ENCODE assay signal across 10 mouse cellular contexts in genomic region chr15:84697611-84698011, GRCm38 (mm10). TPM values are rescaled to one million over a fixed set of nuclear protein-coding genes. Genes with fewer than 3 reads are reported as not detected.
DNase-seq lines count a peak whose midpoint lies in the region; TF ChIP-seq lines count a peak whose summit lies in the region.
"Had no signal": no experiment of that assay in that cellular context is flagged by ENCODE, and none has a peak within 500 bp of the region (broad histone marks: within the 10 kb centered on the region; RNA-seq: fewer than 3 reads in every experiment).

No protein-coding gene starts in this region.

- TF ChIP-seq POLR2A in lung, adult 2 months (IDR thresholded peaks at IDR 0.05; ENCODE audit: borderline replicate concordance, extremely low read depth, low read depth, low read length) = no peak

- 47% methylated on average over 11 of the region's 11 CpGs for WGBS in lung, adult 2 months

- no peak overlapping the region for H3K4me3 ChIP-seq in lung, adult 2 months (replicated peaks; ENCODE audit: extremely low read depth, low read depth, low read length)
- H3K4me3 ChIP-seq: heart, embryonic 13.5 days had no signal

- TF ChIP-seq CTCF in lung, adult 2 months (IDR thresholded peaks at IDR 0.05; ENCODE audit: insufficient read depth, low read length) = no peak

- DNase-seq in lung, adult 18-20 months = peak; percentile 27 to 32
- DNase-seq in lung, adult 2 months = no peak
- DNase-seq in cerebellum, postnatal 4 days (ENCODE audit: low spot score in 2 of 2) = peak; percentile 41 to 63
- DNase-seq in heart, adult 9 months (ENCODE audit: low spot score in 2 of 2) = peak; percentile 82 to 83
- peak; percentile 76 to 81 for DNase-seq in layer of hippocampus, postnatal 14 days (ENCODE audit: low spot score in 2 of 2)
- DNase-seq in right cerebral cortex, adult 18-20 months = peak; percentile 55
- DNase-seq in thymus, postnatal 36 days = no peak
- DNase-seq in spleen, adult 18-20 months = no peak

- peaks cover 3% of the 10 kb centered on the region for H3K4me1 ChIP-seq in lung, adult 2 months (ENCODE audit: control insufficient read depth, insufficient read depth, low read length)

RNA-seq across cellular contexts. Expression of gene Arhgap8, which starts 22.2 kb away (rescaled TPM):
- polyA plus RNA-seq in lung, adult 2 months (2012; rRNA removed) = 20.3 and 22.1 TPM in 2 replicates
- not detected for total RNA-seq in layer of hippocampus, postnatal 14 days (2021)
- total RNA-seq: MEL had no signal

RNA-seq across cellular contexts. Expression of gene Prr5, which starts 28.2 kb away (rescaled TPM):
- polyA plus RNA-seq in lung, adult 2 months (2012; rRNA removed) = 12.9 and 14.1 TPM in 2 replicates
- total RNA-seq in layer of hippocampus, postnatal 14 days (2021) = 10 to 100 TPM; 19.2 TPM
- total RNA-seq: MEL had no signal

Comparison
In these comparisons a context has a peak if more than half of its experiments do, and no peak if none do; other contexts are left out.
1. DNase-seq: peak in lung, adult 18-20 months (2 of 2), cerebellum, postnatal 4 days (2 of 2), heart, adult 9 months (2 of 2), layer of hippocampus, postnatal 14 days (2 of 2) and right cerebral cortex, adult 18-20 months (single experiment); none in lung, adult 2 months (single experiment), thymus, postnatal 36 days (0 of 2) and spleen, adult 18-20 months (0 of 2).